Mouse (Mus musculus) lung, adult 2 months (tissue): ENCODE results near the gene Hmcn1.

Experiments
- CTCF ChIP-seq: fragments of 200-500 bp; IDR thresholded peaks from 2 replicates; pipeline ENCODE4 v1.5.1; 2011; ENCODE audit warnings: mild to moderate bottlenecking, low read length, control low read depth; ENCODE audit not compliant: insufficient read depth
- POLR2A ChIP-seq: fragments of 200-500 bp; IDR thresholded peaks from 2 replicates; pipeline ENCODE4 v1.6.1; 2011; ENCODE audit warnings: low read depth, mild to moderate bottlenecking, control low read depth, low read length, borderline replicate concordance; ENCODE audit errors: extremely low read depth

DNA sequence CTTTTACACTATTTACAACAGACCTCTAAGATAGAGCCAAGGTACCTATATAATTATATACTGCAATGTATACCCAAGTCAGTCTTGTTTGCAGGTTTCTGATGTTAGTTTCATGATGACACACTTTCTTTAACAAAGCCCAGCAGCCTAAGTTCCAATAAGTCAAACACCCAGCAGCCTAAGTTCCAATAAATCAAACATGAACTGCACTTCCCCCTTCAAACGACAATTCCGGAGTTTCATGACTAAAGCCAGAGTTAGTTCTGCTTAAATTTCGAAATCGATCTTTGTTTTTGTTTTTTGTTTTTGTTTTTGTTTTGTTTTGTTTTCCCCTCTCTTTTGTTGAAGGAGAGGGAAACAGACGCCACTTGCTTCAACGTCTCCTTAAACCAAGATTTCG is 47.1 kb upstream of the Hmcn1 start:
- TF ChIP-seq CTCF (no peak), POLR2A (no peak)
